Mouse (Mus musculus) testis, adult 2 months (tissue): ENCODE measurements around the gene Kcnh3.

Experiments
- CTCF ChIP-seq: fragments of 200-500 bp; IDR thresholded peaks from 2 replicates; pipeline ENCODE4 v1.5.1; 2012; ENCODE audit warnings: low read depth, mild to moderate bottlenecking, inconsistent platforms, low read length, moderate library complexity; ENCODE audit not compliant: control insufficient read depth, insufficient read depth, insufficient replicate concordance
- POLR2A ChIP-seq: fragments of 200-500 bp; IDR thresholded peaks from 2 replicates; pipeline ENCODE4 v1.6.1; 2012; ENCODE audit warnings: low read depth, mild to moderate bottlenecking, inconsistent platforms, low read length, moderate library complexity; ENCODE audit not compliant: control insufficient read depth

DNA sequence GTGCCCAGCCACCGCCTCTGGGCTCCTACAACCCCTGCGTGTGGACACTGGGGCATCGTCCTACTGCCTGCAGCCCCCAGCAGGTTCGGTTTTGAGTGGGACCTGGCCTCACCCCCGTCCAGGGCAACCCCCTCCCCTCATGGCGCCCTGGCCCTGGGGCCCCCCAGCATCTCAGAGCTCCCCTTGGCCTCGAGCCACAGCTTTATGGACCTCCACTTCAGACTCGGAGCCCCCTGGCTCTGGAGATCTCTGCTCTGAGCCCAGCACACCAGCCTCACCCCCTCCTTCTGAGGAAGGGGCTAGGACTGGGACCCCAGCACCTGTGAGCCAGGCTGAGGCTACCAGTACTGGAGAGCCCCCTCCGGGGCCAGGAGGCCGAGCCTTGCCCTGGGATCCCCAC is 17.4 kb downstream of the Kcnh3 start:
- TF ChIP-seq CTCF (no peak), POLR2A (no peak)
